ENCODE assay signal across 9 mouse cellular contexts in genomic region chr14:54425540-54425939, GRCm38 (mm10). TPM values are rescaled to one million over a fixed set of nuclear protein-coding genes. Genes with fewer than 3 reads are reported as not detected.
DNase-seq lines count a peak whose midpoint lies in the region; ATAC-seq and TF ChIP-seq lines count a peak whose summit lies in the region.
"Had no signal": no experiment of that assay in that cellular context is flagged by ENCODE, and none has a peak within 500 bp of the region (broad histone marks: within the 10 kb centered on the region; RNA-seq: fewer than 3 reads in every experiment).

No protein-coding gene starts in this region.

- no peak overlapping the region for H3K27ac ChIP-seq in lung, embryonic 14.5 days (ENCODE audit: low read depth)
- peak overlapping the region; percentile 84 for H3K27ac ChIP-seq in liver, embryonic 13.5 days
- no peak overlapping the region for H3K27ac ChIP-seq in neural tube, embryonic 14.5 days (ENCODE audit: low read depth, low read length)

- H3K9me3 ChIP-seq in lung, embryonic 14.5 days (ENCODE audit: low read depth, low read length) = no peaks in the 10 kb centered on the region
- no peaks in the 10 kb centered on the region for H3K9me3 ChIP-seq in liver, embryonic 13.5 days (replicated peaks)
- no peaks in the 10 kb centered on the region for H3K9me3 ChIP-seq in neural tube, embryonic 14.5 days (ENCODE audit: control insufficient read depth, low read length)

- peak overlapping the region; percentile 64 for H3K4me2 ChIP-seq in lung, embryonic 14.5 days
- H3K4me2 ChIP-seq in liver, embryonic 13.5 days = peak overlapping the region; percentile 73
- peak overlapping the region; percentile 63 for H3K4me2 ChIP-seq in neural tube, embryonic 14.5 days (ENCODE audit: low read depth, low read length)

- TF ChIP-seq CTCF in lung, embryonic 14.5 days (IDR thresholded peaks at IDR 0.05; ENCODE audit: low read depth) = no peak

- 76% methylated on average over 1 of the region's 1 CpGs for WGBS in lung, embryonic 14.5 days
- WGBS in liver, embryonic 13.5 days (ENCODE audit: insufficient replicate concordance) = 18% methylated on average over 1 of the region's 1 CpGs
- 95% methylated on average over 1 of the region's 1 CpGs for WGBS in neural tube, embryonic 14.5 days

- H3K36me3 ChIP-seq in lung, embryonic 14.5 days (ENCODE audit: insufficient read depth) = peaks cover 5% of the 10 kb centered on the region; the same call in 1 of the 2 replicates
- peaks cover 20% of the 10 kb centered on the region for H3K36me3 ChIP-seq in liver, embryonic 13.5 days
- peaks cover 5% of the 10 kb centered on the region; the same call in 1 of the 2 replicates for H3K36me3 ChIP-seq in neural tube, embryonic 14.5 days (ENCODE audit: control insufficient read depth, insufficient read depth, low read length)

- no peaks in the 10 kb centered on the region for H3K27me3 ChIP-seq in lung, embryonic 14.5 days (ENCODE audit: insufficient read depth, low read length)
- peaks cover 15% of the 10 kb centered on the region for H3K27me3 ChIP-seq in liver, embryonic 13.5 days
- no peaks in the 10 kb centered on the region for H3K27me3 ChIP-seq in neural tube, embryonic 14.5 days (ENCODE audit: control insufficient read depth, insufficient read depth, low read length)

- H3K9ac ChIP-seq in lung, embryonic 14.5 days = no peak overlapping the region
- peak overlapping the region; percentile 83; the same call in 1 of the 2 replicates for H3K9ac ChIP-seq in liver, embryonic 13.5 days
- no peak overlapping the region for H3K9ac ChIP-seq in neural tube, embryonic 14.5 days (replicated peaks; ENCODE audit: low read depth, low read length)

- peaks cover 15% of the 10 kb centered on the region for H3K4me1 ChIP-seq in lung, embryonic 14.5 days (ENCODE audit: insufficient read depth)
- peaks cover 67% of the 10 kb centered on the region for H3K4me1 ChIP-seq in liver, embryonic 13.5 days (replicated peaks)
- peaks cover 13% of the 10 kb centered on the region; the same call in 1 of the 2 replicates for H3K4me1 ChIP-seq in neural tube, embryonic 14.5 days (ENCODE audit: control insufficient read depth, insufficient read depth, low read length)

- no peak for ATAC-seq in lung, embryonic 14.5 days (ENCODE audit: insufficient read depth)
- no peak for ATAC-seq in liver, embryonic 13.5 days (ENCODE audit: low read depth)
- no peak for ATAC-seq in neural tube, embryonic 14.5 days (ENCODE audit: low read depth)

- peak; percentile 0 for DNase-seq in adrenal gland, adult 2 months
- no peak for DNase-seq in adrenal gland, adult 8-10 months
- DNase-seq in lung, embryonic 14.5 days = no peak
- no peak for DNase-seq in lung, postnatal 36 days
- no peak for DNase-seq in liver, embryonic 13.5 days
- DNase-seq in gastrocnemius, postnatal 10 days = no peak
- no peak for DNase-seq in frontal cortex, postnatal 14 days (ENCODE audit: low spot score in 2 of 2)

- peak overlapping the region; percentile 78; the same call in 1 of the 2 replicates for H3K4me3 ChIP-seq in lung, embryonic 14.5 days (ENCODE audit: low read depth, low read length)
- peak overlapping the region; percentile 82 for H3K4me3 ChIP-seq in liver, embryonic 13.5 days (replicated peaks)
- no peak overlapping the region for H3K4me3 ChIP-seq in neural tube, embryonic 14.5 days (ENCODE audit: low read depth, low read length)

RNA-seq across cellular contexts. Expression of gene Mrpl52, which starts 1.2 kb away (rescaled TPM):
- total RNA-seq in adrenal gland, adult 2 months (2021) = 100 to 1,000 TPM; 162 to 202 TPM
- 2,091 and 3,081 TPM in 2 replicates for polyA plus RNA-seq in adrenal gland, adult 2 months (2012; rRNA removed)
- 100 to 1,000 TPM; 179 to 219 (median 209) TPM for total RNA-seq in adrenal gland, adult 8-10 months (2022)
- polyA plus RNA-seq in lung, embryonic 14.5 days (2014; fragmentation: Nextera tagmentation; extraction: Ambion mirVana) = 274 and 280 TPM in 2 replicates
- polyA plus RNA-seq in liver, embryonic 13.5 days (2015; fragmentation: Nextera tagmentation; extraction: Ambion mirVana) = 244 and 265 TPM in 2 replicates
- 258 and 280 TPM in 2 replicates for polyA plus RNA-seq in neural tube, embryonic 14.5 days (2014; fragmentation: Nextera tagmentation; extraction: Ambion mirVana)
- total RNA-seq in gastrocnemius, postnatal 10 days (2021) = 100 to 1,000 TPM; 141 to 159 TPM

RNA-seq across cellular contexts. Expression of gene Mmp14, which starts 5.9 kb away (rescaled TPM):
- total RNA-seq in adrenal gland, adult 2 months (2021) = 10 to 100 TPM; 36.2 to 39.9 TPM
- polyA plus RNA-seq in adrenal gland, adult 2 months (2012; rRNA removed) = 173 and 192 TPM in 2 replicates
- total RNA-seq in adrenal gland, adult 8-10 months (2022) = 10 to 100 TPM; 34.8 to 49.0 (median 44.5) TPM
- 182 and 187 TPM in 2 replicates for polyA plus RNA-seq in lung, embryonic 14.5 days (2014; fragmentation: Nextera tagmentation; extraction: Ambion mirVana)
- polyA plus RNA-seq in liver, embryonic 13.5 days (2015; fragmentation: Nextera tagmentation; extraction: Ambion mirVana) = 19.8 and 23.2 TPM in 2 replicates
- 24.7 and 49.0 TPM in 2 replicates for polyA plus RNA-seq in neural tube, embryonic 14.5 days (2014; fragmentation: Nextera tagmentation; extraction: Ambion mirVana)
- 100 to 1,000 TPM; 115 to 167 TPM for total RNA-seq in gastrocnemius, postnatal 10 days (2021)

RNA-seq across cellular contexts. Expression of gene Slc7a7, which starts 8.0 kb away (rescaled TPM):
- 1 to 10 TPM; 2.8 to 3.9 TPM for total RNA-seq in adrenal gland, adult 2 months (2021)
- 3.7 and 4.2 TPM in 2 replicates for polyA plus RNA-seq in adrenal gland, adult 2 months (2012; rRNA removed)
- 1 to 10 TPM; 4.6 to 8.5 (median 6.4) TPM for total RNA-seq in adrenal gland, adult 8-10 months (2022)
- 7.4 and 7.6 TPM in 2 replicates for polyA plus RNA-seq in lung, embryonic 14.5 days (2014; fragmentation: Nextera tagmentation; extraction: Ambion mirVana)
- polyA plus RNA-seq in liver, embryonic 13.5 days (2015; fragmentation: Nextera tagmentation; extraction: Ambion mirVana) = 8.6 and 10.3 TPM in 2 replicates
- 2.6 and 7.1 TPM in 2 replicates for polyA plus RNA-seq in neural tube, embryonic 14.5 days (2014; fragmentation: Nextera tagmentation; extraction: Ambion mirVana)
- 1 to 10 TPM; 3.1 to 5.5 TPM for total RNA-seq in gastrocnemius, postnatal 10 days (2021)

RNA-seq across cellular contexts. Expression of gene Lrp10, which starts 38.4 kb away (rescaled TPM):
- total RNA-seq in adrenal gland, adult 2 months (2021) = 100 to 1,000 TPM; 116 to 139 TPM
- 262 and 276 TPM in 2 replicates for polyA plus RNA-seq in adrenal gland, adult 2 months (2012; rRNA removed)
- 100 to 1,000 TPM; 119 to 147 (median 137) TPM for total RNA-seq in adrenal gland, adult 8-10 months (2022)
- polyA plus RNA-seq in lung, embryonic 14.5 days (2014; fragmentation: Nextera tagmentation; extraction: Ambion mirVana) = 46.1 and 46.2 TPM in 2 replicates
- polyA plus RNA-seq in liver, embryonic 13.5 days (2015; fragmentation: Nextera tagmentation; extraction: Ambion mirVana) = 18.4 and 21.2 TPM in 2 replicates
- polyA plus RNA-seq in neural tube, embryonic 14.5 days (2014; fragmentation: Nextera tagmentation; extraction: Ambion mirVana) = 26.0 and 35.8 TPM in 2 replicates
- total RNA-seq in gastrocnemius, postnatal 10 days (2021) = 10 to 100 TPM; 36.3 to 39.5 TPM

RNA-seq across cellular contexts. Expression of gene Rem2, which starts 50.4 kb away (rescaled TPM):
- total RNA-seq in adrenal gland, adult 2 months (2021) = under 1 TPM; 0.29 to 0.45 TPM
- 0.40 and 0.49 TPM in 2 replicates for polyA plus RNA-seq in adrenal gland, adult 2 months (2012; rRNA removed)
- 1 to 10 TPM in 1 of 4 experiments, under 1 TPM in 3; 0.25 to 1.9 (median 0.45) TPM for total RNA-seq in adrenal gland, adult 8-10 months (2022)
- 8.1 and 8.3 TPM in 2 replicates for polyA plus RNA-seq in lung, embryonic 14.5 days (2014; fragmentation: Nextera tagmentation; extraction: Ambion mirVana)
- 0.06 and 0.12 TPM in 2 replicates for polyA plus RNA-seq in liver, embryonic 13.5 days (2015; fragmentation: Nextera tagmentation; extraction: Ambion mirVana)
- polyA plus RNA-seq in neural tube, embryonic 14.5 days (2014; fragmentation: Nextera tagmentation; extraction: Ambion mirVana) = 42.1 and 42.8 TPM in 2 replicates
- under 1 TPM in 1 of 2 experiments, not detected in 1; 0.14 TPM for total RNA-seq in gastrocnemius, postnatal 10 days (2021)
- total RNA-seq: megakaryocyte, adult 5-6 weeks had no signal
